Mouse (Mus musculus): Measurements from ENCODE around the gene Crb1. TPM values are rescaled to one million over a fixed set of nuclear protein-coding genes. Genes with fewer than 3 reads are reported as not detected.
"Not testable (repeated sequence)": the region's sequence is repeated elsewhere in the genome, so short reads cannot be mapped to it uniquely, and the experiment has no call there.

Gene Crb1
- 1 to 10 TPM; 1.1 to 1.2 TPM for total RNA-seq (2021)
- long read RNA-seq, experiment 1, partial matches to known transcripts, result 1 of 3 reads
- long read RNA-seq, experiment 1, other reads (novel, unspliced or antisense), result 2 of 3 reads
- long read RNA-seq, experiment 2, result 0 reads

DNA sequence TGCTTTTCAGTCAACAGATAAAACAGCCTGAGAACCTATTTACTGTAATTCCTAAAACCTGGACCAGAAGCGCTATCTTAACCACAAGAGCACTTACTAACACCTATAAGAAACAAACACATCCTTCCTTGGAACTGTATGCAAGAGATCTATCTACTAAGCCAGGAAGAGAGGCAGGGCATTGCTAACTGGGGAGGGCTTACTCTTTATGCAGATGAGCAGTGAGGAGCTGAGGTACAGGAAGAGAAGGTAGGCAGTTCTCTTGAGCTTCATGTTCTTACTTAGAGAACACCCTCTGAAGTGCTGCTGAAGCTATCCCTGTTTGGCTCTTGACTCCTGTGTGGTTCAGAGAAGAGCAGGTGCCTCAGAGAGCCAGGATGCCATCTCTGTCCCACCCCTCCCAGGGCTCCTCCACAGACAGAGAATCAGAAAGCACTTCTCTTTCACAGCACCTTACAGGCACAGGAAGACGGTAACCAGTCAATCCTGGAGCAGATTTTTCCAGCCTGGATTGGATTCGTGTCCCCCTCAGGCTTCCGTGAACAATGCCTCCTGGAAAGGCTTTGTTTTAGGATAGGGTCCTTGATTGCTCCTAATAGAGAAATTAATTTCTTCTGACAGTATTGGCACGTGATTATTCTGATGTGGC lies at the start of gene Crb1:
TSS of gene Crb1 (minus strand) at position 463 of the 649 bp plus-strand sequence.
- Histone ChIP-seq H3K27ac (no peak within 1 kb of the TSS), H3K4me3 (no peak within 1 kb of the TSS)
- intact Hi-C loops (cut with DNase I), result no loop called here
- DNase-seq (ENCODE audit: extremely low spot score in 1 of 2, low spot score in 2 of 2), result no peak
- TF ChIP-seq CTCF (IDR thresholded peaks at IDR 0.05), result no peak

DNA sequence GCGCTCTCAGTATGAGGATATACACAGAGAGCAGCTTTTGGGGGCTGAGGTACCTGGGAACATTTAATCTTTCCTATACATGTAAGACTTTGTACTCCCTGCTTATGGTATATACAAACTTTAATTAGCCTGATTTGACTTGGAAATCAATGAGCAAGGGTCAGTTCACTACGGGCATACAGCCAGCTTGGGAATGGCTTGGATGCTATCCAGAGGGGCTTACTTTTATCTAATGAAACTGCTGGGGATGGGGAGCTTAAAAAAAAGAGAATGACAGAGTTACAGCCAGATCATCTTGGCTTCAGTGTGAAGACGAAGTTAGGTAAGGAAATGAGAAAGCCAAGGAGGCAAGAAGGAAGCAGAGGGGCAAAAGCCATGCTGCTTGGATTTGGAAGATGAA lies 48.1 kb upstream of the Crb1 start:
- Histone ChIP-seq H3K27ac (no peak overlapping the region), H3K4me3 (peak overlapping the region; percentile 29)
- TF ChIP-seq CTCF (IDR thresholded peaks at IDR 0.05), result no peak
- intact Hi-C loops (cut with DNase I), result no loop called here
- no peak for DNase-seq (ENCODE audit: extremely low spot score in 1 of 2, low spot score in 2 of 2)

GRCm38 (mm10) chr1:139423931-139424330 lies 47.0 kb upstream of the Crb1 start:
- intact Hi-C loops (cut with DNase I), result no loop called here
- no peak for DNase-seq (ENCODE audit: extremely low spot score in 1 of 2, low spot score in 2 of 2)
- Histone ChIP-seq H3K27ac (no peak overlapping the region), H3K4me3 (peak overlapping the region; percentile 86)
- no peak for TF ChIP-seq CTCF (IDR thresholded peaks at IDR 0.05)

GRCm38 (mm10) chr1:139422941-139423340 lies 46.0 kb upstream of the Crb1 start:
- Histone ChIP-seq H3K4me3 (peak overlapping the region; percentile 86), H3K27ac (peak overlapping the region; percentile 89)
- no peak for DNase-seq (ENCODE audit: extremely low spot score in 1 of 2, low spot score in 2 of 2)
- TF ChIP-seq CTCF (IDR thresholded peaks at IDR 0.05), result no peak
- intact Hi-C loops (cut with DNase I), result no loop called here

DNA sequence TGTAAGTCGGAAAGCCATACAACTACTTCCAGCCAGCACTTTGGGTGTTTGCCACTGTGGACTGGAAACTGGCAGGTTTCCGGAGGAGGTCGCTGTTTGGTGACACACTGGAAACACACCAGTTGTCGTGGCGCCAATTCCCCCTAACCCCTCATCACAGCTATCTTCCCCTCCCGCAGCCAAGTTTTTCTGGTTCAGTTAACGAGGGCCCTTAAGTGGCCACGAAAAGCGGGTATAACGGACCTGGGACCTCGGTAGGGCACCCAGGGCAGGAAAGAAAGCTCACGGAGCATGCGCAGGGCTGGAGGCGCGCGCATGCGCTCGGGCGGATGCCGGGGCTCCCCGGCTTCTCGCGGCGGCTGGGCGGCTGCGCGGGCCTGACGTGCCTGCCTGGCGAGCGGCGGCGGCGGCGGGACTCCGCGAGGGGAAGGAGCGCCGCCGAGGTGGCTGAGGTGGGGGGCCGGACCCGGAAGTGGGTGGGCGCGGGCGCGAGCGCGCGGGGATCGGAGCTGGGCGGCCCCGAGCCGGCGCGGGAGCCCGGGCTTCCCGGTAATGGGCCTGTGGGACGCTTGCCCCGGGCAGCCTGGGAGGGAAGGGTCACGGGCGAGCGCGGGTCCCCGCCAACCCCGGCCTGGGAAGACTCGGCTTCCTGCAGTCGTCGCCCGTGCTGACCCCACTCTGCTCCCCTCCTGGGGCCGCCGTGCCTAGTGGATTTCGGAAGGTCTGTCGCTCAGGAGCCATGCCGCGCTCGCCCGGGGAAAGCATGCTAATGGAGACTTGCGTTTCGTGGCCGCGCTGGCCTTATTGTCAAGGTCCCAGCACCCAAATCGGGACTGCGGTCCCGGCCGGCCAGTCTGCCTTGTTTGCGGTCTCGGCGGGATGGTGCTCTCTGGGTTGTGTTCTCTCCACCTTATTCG lies 45.2 kb upstream of the Crb1 start, which contains the start of gene Zbtb41:
TSS of gene Zbtb41 (plus strand) at position 414 of the 917 bp plus-strand sequence.
- intact Hi-C loops (cut with DNase I), result no loop called here
- peak; percentile 89 to 90 for DNase-seq (ENCODE audit: extremely low spot score in 1 of 2, low spot score in 2 of 2)
- H3K27ac ChIP-seq, result peak within 1 kb of the TSS; percentile 95
- TF ChIP-seq CTCF (IDR thresholded peaks at IDR 0.05), result peak; percentile 57
- H3K4me3 ChIP-seq, result peak within 1 kb of the TSS; percentile 86

DNA sequence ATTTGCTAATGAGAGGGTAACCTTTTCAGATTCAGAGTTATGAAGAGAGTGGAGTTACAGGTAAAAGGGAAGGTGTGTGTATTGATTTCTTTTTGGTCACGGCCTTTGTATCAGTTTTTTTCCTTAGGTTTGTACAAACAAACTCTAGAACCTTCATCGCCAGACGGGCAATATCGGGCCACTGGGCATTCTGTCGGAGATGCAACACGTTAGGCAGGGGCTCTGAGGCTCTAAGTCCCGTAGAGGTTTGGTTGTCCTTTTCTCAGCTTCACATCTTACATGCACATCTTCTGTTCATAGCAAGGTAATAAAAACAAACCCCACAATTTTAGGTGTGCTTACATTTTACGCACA lies 44.6 kb upstream of the Crb1 start:
- DNase-seq (ENCODE audit: extremely low spot score in 1 of 2, low spot score in 2 of 2), result no peak
- Histone ChIP-seq H3K27ac (peak overlapping the region; percentile 95), H3K4me3 (peak overlapping the region; percentile 86)
- no peak for TF ChIP-seq CTCF (IDR thresholded peaks at IDR 0.05)
- intact Hi-C loops (cut with DNase I), result no loop called here

DNA sequence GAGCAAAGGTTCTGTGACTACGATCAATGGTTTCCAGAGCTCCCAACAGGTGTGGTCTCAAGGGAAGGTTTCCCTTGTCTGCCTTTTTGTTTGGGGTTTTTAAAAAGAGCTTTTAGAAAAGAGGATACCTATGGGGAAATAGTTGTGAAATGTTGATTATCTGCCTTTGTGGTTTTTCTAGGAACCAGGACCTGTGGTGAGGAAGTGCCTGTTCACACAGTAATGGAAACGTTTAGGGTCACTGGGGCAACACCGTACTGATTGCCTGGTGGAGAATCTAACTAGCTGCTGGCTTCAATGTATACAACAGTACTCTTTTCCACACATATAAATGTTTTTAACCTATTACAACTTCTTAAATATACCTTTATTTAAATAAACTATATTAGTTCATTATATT lies 36.6 kb upstream of the Crb1 start:
- no peak overlapping the region for H3K4me3 ChIP-seq
- intact Hi-C loops (cut with DNase I), result no loop called here
- no peak for TF ChIP-seq CTCF (IDR thresholded peaks at IDR 0.05)
- DNase-seq (ENCODE audit: extremely low spot score in 1 of 2, low spot score in 2 of 2), result no peak
- H3K27ac ChIP-seq, result no peak overlapping the region

GRCm38 (mm10) chr1:139412365-139412764 lies 35.5 kb upstream of the Crb1 start:
- H3K4me3 ChIP-seq; H3K27ac ChIP-seq; intact Hi-C loops (cut with DNase I); DNase-seq (ENCODE audit: extremely low spot score in 1 of 2, low spot score in 2 of 2): not testable (repeated sequence)

GRCm38 (mm10) chr1:139407701-139408100 lies 30.8 kb upstream of the Crb1 start:
- DNase-seq (ENCODE audit: extremely low spot score in 1 of 2, low spot score in 2 of 2), result no peak
- no peak overlapping the region for H3K27ac ChIP-seq
- no peak; the same call in 1 of the 2 replicates for TF ChIP-seq CTCF (IDR thresholded peaks at IDR 0.05)
- intact Hi-C loops (cut with DNase I), result no loop called here
- H3K4me3 ChIP-seq, result no peak overlapping the region

GRCm38 (mm10) chr1:139405766-139406165 lies 28.9 kb upstream of the Crb1 start:
- TF ChIP-seq CTCF (IDR thresholded peaks at IDR 0.05), result peak; percentile 9; the same call in 1 of the 2 replicates
- DNase-seq (ENCODE audit: extremely low spot score in 1 of 2, low spot score in 2 of 2), result no peak
- Histone ChIP-seq H3K27ac (no peak overlapping the region), H3K4me3 (no peak overlapping the region)
- intact Hi-C loops (cut with DNase I), result no loop called here

- no peak for DNase-seq (ENCODE audit: extremely low spot score in 1 of 2, low spot score in 2 of 2)
- intact Hi-C loops (cut with DNase I), result no loop called here
- TF ChIP-seq CTCF (IDR thresholded peaks at IDR 0.05), result no peak
- Histone ChIP-seq H3K4me3 (no peak overlapping the region), H3K27ac (no peak overlapping the region)
These were observed 19.7 kb upstream of the Crb1 start for GRCm38 (mm10) chr1:139396589-139396988.

GRCm38 (mm10) chr1:139391747-139392146 lies 14.8 kb upstream of the Crb1 start:
- no peak for DNase-seq (ENCODE audit: extremely low spot score in 1 of 2, low spot score in 2 of 2)
- Histone ChIP-seq H3K27ac (no peak overlapping the region), H3K4me3 (no peak overlapping the region)
- TF ChIP-seq CTCF (IDR thresholded peaks at IDR 0.05), result no peak
- intact Hi-C loops (cut with DNase I), result no loop called here

Data from left cerebral cortex, adult 2 months (tissue).